Mouse (Mus musculus): ENCODE data around the gene Gm20696. TPM values are rescaled to one million over a fixed set of nuclear protein-coding genes. Genes with fewer than 3 reads are reported as not detected.

Gene Gm20696
- total RNA-seq, 2 experiments from 2014 or later, result 1.4 to 1.6 TPM

- intact Hi-C loops (cut with DNase I), result no loop called here
- no peak for DNase-seq
Measured at GRCm38 (mm10) chr6:99377131-99377530, 289.5 kb downstream of the Gm20696 start.

- DNase-seq, result no peak
- intact Hi-C loops (cut with DNase I), result no loop called here
Measured at GRCm38 (mm10) chr6:99376721-99377120, 289.9 kb downstream of the Gm20696 start.

GRCm38 (mm10) chr6:99375865-99376264, 290.7 kb downstream of the Gm20696 start:
- intact Hi-C loops (cut with DNase I), result no loop called here
- DNase-seq, result no peak

- DNase-seq, result no peak
- intact Hi-C loops (cut with DNase I), result no loop called here
Measured at GRCm38 (mm10) chr6:99375376-99375775, 291.2 kb downstream of the Gm20696 start.

- no peak for DNase-seq
- intact Hi-C loops (cut with DNase I), result no loop called here
Measured at GRCm38 (mm10) chr6:99374448-99375271, 291.9 kb downstream of the Gm20696 start.

GRCm38 (mm10) chr6:99372427-99372826, 294.2 kb downstream of the Gm20696 start:
- no peak for DNase-seq
- intact Hi-C loops (cut with DNase I), result no loop called here

- no peak for DNase-seq
- intact Hi-C loops (cut with DNase I), result no loop called here
Measured at GRCm38 (mm10) chr6:99372016-99372415, 294.6 kb downstream of the Gm20696 start.

- no peak for DNase-seq
- intact Hi-C loops (cut with DNase I), result no loop called here
Measured at GRCm38 (mm10) chr6:99369931-99370330, 296.7 kb downstream of the Gm20696 start.

GRCm38 (mm10) chr6:99369156-99369555, 297.4 kb downstream of the Gm20696 start:
- intact Hi-C loops (cut with DNase I), result no loop called here
- DNase-seq, result no peak

GRCm38 (mm10) chr6:99368118-99368753, 298.4 kb downstream of the Gm20696 start:
- DNase-seq, result no peak
- intact Hi-C loops (cut with DNase I), result no loop called here

GRCm38 (mm10) chr6:99364545-99364944, 302.1 kb downstream of the Gm20696 start:
- no peak for DNase-seq
- intact Hi-C loops (cut with DNase I), result no loop called here

- no peak for DNase-seq
- intact Hi-C loops (cut with DNase I), result no loop called here
Measured at GRCm38 (mm10) chr6:99360581-99360980, 306.0 kb downstream of the Gm20696 start.

GRCm38 (mm10) chr6:99359765-99360499, 306.7 kb downstream of the Gm20696 start:
- DNase-seq, result no peak
- intact Hi-C loops (cut with DNase I), result no loop called here

GRCm38 (mm10) chr6:99359036-99359698, 307.4 kb downstream of the Gm20696 start:
- no peak for DNase-seq
- intact Hi-C loops (cut with DNase I), result no loop called here

- intact Hi-C loops (cut with DNase I), result no loop called here
- no peak for DNase-seq
Measured at GRCm38 (mm10) chr6:99357931-99358330, 308.7 kb downstream of the Gm20696 start.

- no peak for DNase-seq
- intact Hi-C loops (cut with DNase I), result no loop called here
Measured at GRCm38 (mm10) chr6:99354338-99354737, 312.3 kb downstream of the Gm20696 start.

- no peak for DNase-seq
- intact Hi-C loops (cut with DNase I), result no loop called here
Measured at GRCm38 (mm10) chr6:99353441-99353840, 313.2 kb downstream of the Gm20696 start.

GRCm38 (mm10) chr6:99350566-99350965, 316.0 kb downstream of the Gm20696 start:
- intact Hi-C loops (cut with DNase I), result no loop called here
- DNase-seq, result no peak

- no peak for DNase-seq
- intact Hi-C loops (cut with DNase I), result no loop called here
Measured at GRCm38 (mm10) chr6:99350156-99350555, 316.4 kb downstream of the Gm20696 start.

GRCm38 (mm10) chr6:99347836-99348235, 318.8 kb downstream of the Gm20696 start:
- DNase-seq, result no peak
- intact Hi-C loops (cut with DNase I), result no loop called here

- no peak for DNase-seq
- intact Hi-C loops (cut with DNase I), result no loop called here
Measured at GRCm38 (mm10) chr6:99344966-99345365, 321.6 kb downstream of the Gm20696 start.

All from gastrocnemius, postnatal 36 days (tissue).